Mouse (Mus musculus) mature B cell (primary cell): Measurements from ENCODE around the gene Ahnak.
"Not testable (repeated sequence)": the region's sequence is repeated elsewhere in the genome, so short reads cannot be mapped to it uniquely, and the experiment has no call there.

Source experiments
- in situ Hi-C: fragments of 300-500 bp; cut with MboI; formaldehyde crosslinking; loops from 2 replicates; pipeline ENCODE4 v1.14.3; 2019

Ahnak gene

GRCm38 (mm10) chr19:8994813-8995607 is 5.9 kb downstream of the Ahnak start:
- in situ Hi-C loops, result loop anchor here (5.0 kb wide), 1 partner anchor 82 kb away; no protein-coding TSS in a partner anchor

GRCm38 (mm10) chr19:8996601-8997000 is 7.5 kb downstream of the Ahnak start:
- in situ Hi-C loops, result no loop called here

GRCm38 (mm10) chr19:8997546-8997945 is 8.5 kb downstream of the Ahnak start:
- in situ Hi-C loops, result no loop called here

GRCm38 (mm10) chr19:8998546-8998945 is 9.5 kb downstream of the Ahnak start:
- in situ Hi-C loops, result no loop called here

GRCm38 (mm10) chr19:8999223-8999622 is 10.1 kb downstream of the Ahnak start:
- in situ Hi-C loops, result no loop called here

DNA sequence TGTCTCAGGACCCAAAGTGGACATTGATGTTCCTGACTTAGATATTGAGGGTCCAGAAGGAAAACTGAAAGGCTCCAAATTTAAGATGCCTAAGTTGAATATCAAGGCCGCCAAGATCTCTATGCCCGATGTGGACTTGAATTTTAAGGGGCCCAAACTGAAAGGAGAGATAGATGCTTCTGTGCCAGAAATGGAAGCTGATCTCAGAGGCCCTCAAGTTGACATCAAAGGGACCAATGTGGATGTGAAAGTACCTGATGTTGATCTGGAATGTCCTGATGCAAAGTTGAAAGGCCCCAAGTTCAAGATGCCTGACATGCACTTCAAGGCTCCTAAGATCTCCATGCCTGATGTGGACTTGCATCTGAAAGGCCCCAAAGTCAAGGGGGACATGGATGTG is 17.8 kb downstream of the Ahnak start:
- in situ Hi-C loops, result not testable (repeated sequence)

DNA sequence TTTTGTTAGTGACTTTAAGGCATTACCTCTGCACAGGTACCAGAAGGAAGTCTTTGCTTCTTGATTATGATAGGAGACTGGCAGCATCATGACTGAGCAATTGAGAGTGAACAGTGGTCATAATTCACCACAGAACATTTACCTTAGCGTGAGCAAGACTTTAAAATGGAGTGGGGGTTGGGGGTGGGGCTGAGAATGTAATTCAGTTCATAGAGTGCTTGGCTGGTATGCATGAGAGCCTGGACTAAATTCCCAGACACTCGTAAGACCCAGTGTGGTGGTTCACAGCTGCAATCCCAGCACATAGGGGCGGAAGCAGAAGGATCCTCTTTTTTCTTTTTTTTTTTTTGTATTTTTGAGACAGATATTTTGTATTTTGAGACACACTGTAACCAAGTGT is 30.2 kb downstream of the Ahnak start:
- in situ Hi-C loops, result no loop called here

DNA sequence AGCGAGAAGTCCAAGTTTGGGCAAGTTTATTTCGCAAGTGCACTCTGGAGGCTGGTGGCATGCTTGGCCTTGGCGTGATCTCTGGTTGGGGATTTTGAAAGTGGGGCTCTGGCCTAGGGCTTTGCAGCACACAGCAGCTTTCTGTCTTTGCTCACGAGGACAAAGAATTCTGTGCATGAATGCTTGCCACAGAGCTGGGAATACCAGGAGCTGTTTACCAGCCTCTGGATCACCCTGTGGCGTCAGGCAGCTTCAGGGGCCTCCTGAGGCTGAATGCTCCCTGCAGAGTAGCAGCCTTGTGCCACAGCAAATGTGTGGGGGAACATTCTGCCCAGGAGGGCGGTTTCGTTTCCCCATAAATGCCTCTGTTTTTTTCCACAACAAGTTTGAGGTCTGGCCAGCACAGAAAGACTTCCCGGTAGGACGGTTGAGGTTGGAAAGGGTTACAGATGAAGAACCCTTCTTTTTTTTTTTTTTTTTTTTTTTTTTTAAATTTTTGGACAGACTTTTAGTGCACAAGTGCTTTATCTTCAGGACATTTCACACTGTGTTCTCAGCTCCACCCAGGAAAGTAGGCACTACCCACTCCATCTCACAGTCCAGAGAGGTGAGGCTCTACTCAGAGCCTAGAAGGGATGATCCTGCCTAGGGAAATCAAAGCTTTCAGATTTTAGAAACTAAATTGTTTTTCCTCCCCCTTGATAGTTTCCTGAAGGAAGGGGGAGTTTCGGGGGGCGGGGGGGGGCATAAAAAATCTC is 34.1 kb downstream of the Ahnak start:
- in situ Hi-C loops, result no loop called here

DNA sequence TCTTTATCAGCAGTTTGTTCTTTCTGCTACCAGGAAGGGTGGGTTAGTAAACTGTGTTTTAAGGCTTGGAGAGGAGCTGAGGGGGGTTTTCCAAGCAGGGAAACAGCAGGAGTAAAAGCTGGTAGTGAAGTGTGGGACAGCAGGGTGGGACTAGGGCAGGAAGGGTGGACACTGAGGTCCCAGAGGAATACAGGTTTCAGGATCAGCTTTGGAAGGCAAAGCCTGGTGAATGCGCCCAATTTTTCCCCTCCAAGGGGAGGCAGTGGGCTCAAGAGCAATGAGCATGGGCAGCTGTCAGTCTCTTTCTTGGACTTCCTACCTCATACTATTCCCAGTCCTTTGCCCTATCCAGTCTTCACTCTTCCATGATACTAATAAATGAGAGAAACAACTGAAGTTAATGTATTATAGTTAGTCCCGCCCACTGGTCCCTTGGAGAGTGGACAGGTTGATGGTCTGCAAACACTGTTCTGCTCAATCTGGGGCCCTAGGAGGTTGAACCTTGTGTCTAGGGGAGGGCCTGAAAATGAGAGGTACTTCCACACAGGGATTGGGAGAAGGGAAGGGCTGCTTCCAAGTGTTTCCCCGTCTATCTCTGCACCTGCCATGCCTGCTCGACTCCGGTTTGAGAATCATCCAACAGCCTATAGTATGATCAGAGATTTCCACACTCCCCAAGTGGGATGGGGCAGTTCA is 36.6 kb downstream of the Ahnak start:
- in situ Hi-C loops, result no loop called here

- in situ Hi-C loops, result no loop called here
Observed at GRCm38 (mm10) chr19:9026634-9027033, 37.5 kb downstream of the Ahnak start.

DNA sequence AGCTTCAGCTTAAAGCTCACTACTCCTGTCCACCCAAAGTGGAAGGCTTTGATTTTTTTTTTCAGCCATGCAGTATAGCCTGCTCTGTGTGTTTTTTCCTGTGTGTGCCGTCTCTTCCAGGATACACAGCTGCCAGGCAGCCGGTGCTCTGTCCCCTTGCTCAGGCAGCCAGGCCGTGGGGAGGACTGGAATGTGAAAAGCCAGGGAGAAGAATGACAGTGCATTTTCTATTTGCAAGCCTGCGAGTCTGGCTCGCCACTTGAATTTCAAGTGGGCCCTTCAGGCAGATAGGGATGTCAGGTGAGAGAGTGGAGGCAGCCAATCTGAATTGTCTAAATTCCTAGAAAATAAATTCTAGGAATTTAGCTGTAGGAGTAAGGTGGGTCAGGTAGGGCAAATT is 38.7 kb downstream of the Ahnak start:
- in situ Hi-C loops, result no loop called here

- in situ Hi-C loops, result no loop called here
Observed at GRCm38 (mm10) chr19:9028375-9028774, 39.3 kb downstream of the Ahnak start.

GRCm38 (mm10) chr19:9029640-9030262 is 40.7 kb downstream of the Ahnak start:
- in situ Hi-C loops, result no loop called here

DNA sequence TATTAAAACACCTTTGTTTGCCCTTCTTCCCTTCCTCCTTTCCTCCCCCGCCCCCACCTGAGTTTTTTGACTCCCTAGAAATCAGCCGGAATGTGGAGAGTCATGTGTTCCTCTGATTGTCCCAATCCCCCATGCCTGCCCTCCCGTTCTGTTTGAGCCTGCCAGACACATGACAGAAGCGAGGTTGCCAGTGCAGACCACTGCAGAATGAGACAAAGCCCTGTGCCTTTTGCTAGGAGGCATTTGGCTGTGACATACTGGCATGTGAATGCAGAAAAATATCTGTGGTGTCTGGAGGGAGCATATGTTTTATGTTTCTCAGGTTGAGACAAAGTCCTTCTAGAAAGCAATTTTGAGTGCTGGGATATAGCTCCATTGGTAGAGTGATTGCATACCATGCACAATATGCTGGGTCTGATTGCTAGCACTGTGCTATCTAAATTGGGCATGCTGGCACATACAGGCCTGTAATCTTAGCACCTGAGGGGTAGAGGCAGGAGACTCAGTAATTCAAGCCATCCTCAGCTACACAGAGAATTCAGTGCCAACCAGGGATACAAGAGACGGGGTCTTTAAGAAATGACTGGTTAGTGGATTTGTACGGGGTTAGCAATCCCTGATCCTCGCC is 43.5 kb downstream of the Ahnak start:
- in situ Hi-C loops, result no loop called here

DNA sequence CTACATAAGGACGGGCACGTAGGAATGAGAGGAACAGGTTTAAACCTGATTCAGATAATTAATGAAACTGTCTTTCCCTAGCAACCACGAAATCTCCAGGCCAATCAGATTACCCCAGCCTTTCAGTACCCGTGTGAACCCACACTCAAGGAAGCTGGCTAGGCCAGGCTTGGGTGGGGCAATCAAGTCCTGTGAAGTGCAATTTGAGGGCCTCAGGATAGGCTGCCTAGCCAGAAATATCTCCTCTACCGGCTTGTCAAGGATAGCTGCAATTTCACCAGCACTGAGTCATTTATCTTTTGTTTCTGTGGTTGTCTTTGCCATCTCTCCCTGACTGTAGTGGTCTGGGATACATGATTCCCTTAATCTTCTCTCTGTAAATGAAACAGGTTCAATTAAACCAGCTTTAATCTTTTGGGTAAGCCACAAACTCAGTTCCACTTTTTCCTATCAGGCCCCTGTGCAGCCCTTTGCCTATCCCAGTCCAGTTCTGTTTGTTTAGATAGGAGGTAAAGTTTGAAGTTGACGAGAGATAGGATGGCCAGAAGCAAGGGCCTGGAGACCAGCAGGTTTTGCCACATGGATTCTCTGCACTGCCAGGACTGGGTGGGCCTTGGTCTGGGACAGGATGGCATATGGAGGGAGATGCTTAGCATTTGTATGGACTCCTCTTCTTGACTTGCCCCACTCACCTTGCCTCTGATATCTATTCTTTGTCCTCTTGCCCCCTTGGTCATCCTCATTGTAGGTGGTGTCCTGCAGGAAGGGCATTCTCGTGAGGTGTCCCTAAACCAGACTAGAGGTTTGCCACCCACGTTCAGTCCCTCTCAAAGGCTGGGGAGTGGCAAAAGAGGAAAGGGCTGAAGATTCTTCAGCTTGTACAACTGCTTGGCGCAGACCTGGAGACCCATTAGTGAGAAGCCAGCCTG is 44.6 kb downstream of the Ahnak start:
- in situ Hi-C loops, result no loop called here

GRCm38 (mm10) chr19:9034480-9034879 is 45.4 kb downstream of the Ahnak start:
- in situ Hi-C loops, result no loop called here

- in situ Hi-C loops, result no loop called here
Observed at GRCm38 (mm10) chr19:9035101-9035500, 46.0 kb downstream of the Ahnak start.

GRCm38 (mm10) chr19:9038136-9038535 is 49.1 kb downstream of the Ahnak start:
- in situ Hi-C loops, result no loop called here

GRCm38 (mm10) chr19:9039266-9039665 is 50.2 kb downstream of the Ahnak start:
- in situ Hi-C loops, result no loop called here

- in situ Hi-C loops, result no loop called here
Observed at GRCm38 (mm10) chr19:9039928-9040327, 50.8 kb downstream of the Ahnak start.

- in situ Hi-C loops, result no loop called here
Observed at GRCm38 (mm10) chr19:9040649-9041048, 51.6 kb downstream of the Ahnak start.
